Mouse (Mus musculus) lung, postnatal 4 days (tissue): Measurements from ENCODE around the gene Gm1113.

ENCODE experiments used
- DNase-seq, 2 experiments: peaks; one replicate each; pipeline ENCODE4 v3.0.0; 2021

The Gm1113 gene

DNA sequence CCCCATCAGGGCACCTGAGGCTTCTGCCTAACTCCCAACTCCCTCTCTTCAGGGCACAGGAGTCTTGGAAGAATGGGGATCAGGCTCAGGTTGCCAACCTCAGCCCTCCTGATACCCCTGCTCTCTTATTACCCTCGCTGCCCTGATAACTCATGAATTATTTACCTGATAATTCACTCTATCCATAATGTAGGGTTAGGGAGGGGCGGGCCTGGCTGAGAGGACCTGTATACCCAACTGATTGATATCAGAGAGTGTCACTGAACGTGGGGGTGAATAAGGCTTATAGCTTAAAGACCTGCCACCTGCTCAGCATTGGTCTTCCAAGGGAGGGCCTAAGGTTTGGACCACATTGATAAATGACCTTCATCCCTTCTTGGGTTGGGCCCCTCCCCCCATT lies at the start of gene Gm1113:
Gm1113 (minus strand) TSS at position 101 of the 400 bp plus-strand sequence.
- no peak for DNase-seq

DNA sequence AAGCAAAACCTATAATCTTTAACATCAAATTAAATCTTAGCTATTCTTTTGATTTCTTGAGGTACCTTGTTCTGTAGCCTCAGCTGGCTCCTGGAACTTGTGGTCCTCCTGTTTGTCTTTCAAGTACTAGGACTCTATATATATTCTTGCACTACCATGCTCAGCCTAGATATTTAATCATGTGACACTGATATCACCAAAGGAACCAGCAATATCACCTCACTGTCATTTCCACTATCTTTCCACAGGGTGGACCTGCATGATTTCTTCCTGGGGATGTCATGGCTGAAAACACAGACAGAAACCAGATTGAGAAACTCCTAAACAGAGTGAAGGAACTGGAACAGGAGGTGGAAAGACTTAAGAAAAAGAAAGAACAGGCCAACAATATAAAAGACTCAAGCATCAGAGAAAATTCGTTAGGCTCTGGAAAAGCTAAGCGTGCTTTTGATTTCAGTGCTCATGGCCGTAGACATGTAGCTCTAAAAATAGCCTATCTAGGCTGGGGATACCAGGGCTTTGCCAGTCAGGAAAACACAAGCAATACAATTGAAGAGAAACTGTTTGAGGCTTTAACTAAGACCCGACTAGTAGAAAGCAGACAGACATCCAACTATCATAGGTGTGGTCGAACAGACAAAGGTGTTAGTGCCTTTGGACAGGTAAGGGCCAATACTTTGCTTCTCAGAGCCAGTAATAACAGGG lies 46.6 kb upstream of the Gm1113 start:
- no peak for DNase-seq

DNA sequence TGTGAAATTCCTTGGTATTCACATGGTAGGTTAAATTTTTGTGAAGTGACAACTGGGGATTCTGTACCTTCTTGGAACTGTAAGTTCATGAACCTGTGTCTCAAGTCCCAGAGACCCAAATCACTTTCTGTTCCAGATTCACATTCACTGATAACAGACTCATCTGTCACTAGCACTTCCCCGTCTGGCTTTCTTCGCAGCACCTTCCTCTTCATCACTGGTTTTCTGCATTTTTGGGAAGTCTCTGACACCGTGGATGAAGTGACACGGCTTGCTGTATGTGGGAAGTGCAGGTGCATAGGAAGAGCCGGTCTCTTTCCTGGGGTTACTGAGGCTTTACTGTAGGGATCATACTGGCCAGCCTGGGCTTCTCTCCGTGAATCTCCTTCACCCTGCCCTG lies 43.5 kb upstream of the Gm1113 start:
- DNase-seq = no peak

DNA sequence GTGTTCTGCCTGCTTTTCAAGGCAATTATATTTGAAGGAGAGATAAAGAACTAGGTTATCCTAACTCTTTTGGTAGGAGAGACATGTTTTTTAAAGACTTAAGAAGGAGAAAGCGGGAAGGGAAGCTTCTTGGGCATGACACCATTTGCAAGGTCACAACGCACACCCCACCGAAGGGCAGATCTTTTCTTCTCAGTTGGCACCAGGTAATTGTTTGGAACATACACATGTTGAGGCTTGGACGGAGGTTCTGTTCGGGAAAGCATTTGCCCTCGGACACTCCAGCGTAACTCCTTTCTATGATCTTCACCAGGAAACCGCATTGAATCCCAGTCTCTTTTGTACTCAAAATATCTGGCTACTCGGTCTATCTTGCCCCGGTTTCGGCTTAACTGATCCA lies 43.0 kb upstream of the Gm1113 start:
- no peak for DNase-seq

DNA sequence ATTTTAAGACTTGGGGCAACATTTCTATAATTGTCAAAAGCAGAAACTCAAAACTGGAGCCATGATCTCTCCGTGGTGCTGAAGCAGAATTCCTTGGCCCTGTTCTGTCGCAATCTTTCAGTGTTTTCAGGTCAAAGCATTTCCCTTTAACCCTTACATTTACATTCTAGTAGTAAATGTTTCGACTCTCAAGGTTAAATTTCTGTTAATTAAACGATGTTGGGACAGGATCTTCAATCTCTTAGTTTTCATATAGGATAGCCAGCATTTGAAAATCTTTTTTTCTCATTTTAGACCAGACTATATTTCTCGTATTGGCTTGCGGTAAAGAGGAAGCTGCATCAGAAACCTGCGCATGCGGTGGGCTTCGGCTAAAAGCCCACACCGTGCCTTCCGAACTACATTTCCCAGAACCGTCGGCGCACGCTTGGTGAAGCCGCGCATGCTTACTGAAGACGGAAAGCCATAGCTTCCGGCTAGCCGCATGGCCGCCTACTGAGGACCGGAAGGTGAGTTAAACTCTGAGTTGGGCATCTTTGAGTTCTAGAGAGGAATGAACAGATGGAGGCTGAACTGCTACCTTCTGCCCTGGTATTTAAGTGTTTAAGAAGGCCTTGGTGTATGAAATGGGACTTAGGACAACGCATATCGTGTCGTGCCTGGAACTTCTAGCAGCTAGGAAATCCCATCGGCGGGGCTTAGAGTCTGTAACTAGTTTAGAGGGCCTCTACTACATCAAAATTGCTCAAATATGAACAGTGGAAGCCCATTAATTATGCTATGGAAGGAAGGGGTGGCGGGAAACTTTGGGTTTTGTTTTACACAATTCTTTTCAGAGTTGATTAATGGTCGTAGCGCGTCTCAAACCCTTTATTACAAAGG lies 41.2 kb upstream of the Gm1113 start:
- DNase-seq = peak; percentile 75 to 79

DNA sequence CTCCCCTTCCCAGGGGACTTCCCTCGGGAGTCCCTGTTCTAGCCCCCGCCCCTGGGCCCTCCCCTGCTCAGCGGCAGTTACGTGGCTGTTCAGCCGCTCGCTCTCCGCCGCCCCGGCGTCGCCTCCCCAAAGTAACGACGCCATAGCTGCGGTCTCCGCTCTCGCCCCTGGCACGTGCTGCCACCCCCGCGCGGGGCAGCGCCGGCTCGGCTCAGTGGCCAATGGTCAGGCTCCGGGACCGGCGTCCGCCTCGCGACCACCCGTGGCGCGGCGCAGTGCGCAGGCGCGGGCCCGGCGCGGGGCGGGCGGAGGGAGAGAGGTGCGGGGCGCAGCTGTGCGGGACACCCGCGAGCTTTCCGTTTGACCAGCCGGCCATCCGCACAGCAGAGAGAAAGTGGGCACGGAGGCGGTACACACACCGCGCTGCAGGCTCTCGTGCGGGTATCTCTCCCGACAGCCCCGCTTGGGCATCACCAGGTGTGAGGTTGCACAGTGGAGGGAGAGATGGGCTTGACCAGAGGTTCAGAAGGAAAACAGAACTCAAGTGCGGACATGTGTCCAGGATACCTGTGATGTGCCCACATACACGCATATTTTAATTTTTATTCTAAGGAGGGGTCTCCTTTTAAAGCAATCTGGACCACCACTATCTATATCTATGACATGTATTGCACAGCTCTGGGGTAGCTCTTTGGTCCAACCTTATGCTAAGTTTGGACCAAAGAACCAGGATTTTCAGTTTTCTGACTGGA lies 40.4 kb upstream of the Gm1113 start, which contains the start of the genes Ddx25 and Pus3:
Ddx25 (minus strand) TSS at position 272 of the 752 bp plus-strand sequence.
Pus3 (plus strand) TSS at position 339 of the 752 bp plus-strand sequence.
- DNase-seq = peak in 1 of 2 experiments; percentile 38

DNA sequence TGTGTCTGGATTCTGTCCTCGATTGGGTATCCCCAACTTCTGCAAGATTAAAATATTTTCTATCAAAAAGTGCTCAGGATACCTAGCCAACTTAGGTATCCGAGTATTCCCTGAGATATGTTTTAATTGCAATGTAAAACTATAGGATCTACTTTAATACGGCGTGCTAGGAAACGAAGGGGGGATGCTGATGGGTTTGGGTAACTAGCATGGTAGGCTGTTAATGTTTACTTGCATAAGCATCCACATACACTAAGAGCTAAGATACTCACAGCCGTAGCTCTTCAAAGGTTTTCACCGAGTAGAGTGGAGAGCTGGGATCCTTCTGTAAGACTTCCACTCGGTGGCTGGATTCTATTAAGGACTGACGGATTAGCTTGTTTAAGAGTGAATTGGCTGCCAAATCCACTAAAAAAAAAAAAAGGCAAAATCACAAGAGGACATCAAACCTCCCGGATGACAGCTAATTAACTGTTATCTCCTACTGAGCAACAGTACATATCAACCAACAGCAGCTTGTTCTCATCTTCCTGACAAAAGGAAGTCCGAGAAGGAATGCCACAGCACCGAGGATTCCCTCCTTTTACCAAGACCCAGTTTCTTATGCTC lies 38.5 kb upstream of the Gm1113 start:
- DNase-seq = no peak

DNA sequence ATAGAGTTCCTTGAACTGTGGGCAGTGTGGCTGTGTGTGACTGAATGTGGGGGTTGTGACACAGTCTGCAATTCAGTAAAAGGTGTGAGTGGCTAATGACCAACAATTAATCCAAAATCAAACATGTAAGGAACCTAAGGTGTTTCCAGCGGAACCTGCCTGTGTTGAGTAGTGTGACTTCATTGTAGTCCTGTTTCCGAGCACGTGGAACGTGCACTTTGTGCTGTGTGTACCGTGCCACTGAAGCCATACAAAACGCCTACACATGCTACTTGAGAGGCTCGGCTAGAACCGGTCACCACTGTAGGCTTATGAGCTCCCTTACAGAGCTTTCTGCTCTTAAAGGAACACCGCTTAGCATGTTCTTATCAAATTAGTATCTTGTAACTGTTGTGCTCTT lies 30.4 kb upstream of the Gm1113 start:
- no peak for DNase-seq

DNA sequence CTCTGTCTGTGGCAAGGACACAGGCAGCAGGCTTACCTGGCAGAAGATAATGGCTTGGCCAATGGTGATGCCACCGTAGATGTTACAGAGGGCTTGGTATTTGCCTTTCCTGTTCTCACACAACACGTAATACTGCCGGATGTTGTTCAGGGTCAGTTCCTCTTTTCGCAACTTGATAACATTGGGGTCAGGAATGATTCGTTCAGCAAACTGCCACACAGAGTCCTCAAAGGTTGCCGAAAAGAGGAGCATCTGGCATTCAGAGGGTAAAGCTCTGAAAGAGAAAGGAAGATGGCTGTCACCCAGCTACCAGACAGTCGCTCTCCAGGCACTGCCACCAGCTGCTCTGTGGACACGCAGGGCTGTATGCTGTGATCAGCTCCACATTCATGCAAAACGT lies 28.7 kb upstream of the Gm1113 start:
- DNase-seq = no peak

DNA sequence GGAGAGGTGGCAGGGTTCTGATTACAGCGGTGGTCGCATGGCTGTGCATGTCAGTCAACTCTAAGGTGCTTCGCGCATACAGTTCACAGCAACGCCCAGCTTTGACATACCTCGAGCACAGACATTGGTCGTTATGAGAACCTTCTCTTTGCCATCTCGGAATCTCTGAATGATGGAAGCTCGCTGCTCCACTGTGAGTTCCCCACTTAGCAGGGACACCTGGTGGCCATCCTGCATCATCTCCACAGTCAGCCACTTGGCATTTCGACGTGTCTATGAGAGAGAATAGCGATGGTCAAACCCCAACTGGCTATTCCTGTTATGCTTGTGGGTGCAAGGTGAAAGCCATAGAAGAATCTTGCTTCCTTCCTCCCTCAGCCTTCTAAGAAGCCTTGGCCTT lies 27.6 kb upstream of the Gm1113 start:
- DNase-seq = no peak

DNA sequence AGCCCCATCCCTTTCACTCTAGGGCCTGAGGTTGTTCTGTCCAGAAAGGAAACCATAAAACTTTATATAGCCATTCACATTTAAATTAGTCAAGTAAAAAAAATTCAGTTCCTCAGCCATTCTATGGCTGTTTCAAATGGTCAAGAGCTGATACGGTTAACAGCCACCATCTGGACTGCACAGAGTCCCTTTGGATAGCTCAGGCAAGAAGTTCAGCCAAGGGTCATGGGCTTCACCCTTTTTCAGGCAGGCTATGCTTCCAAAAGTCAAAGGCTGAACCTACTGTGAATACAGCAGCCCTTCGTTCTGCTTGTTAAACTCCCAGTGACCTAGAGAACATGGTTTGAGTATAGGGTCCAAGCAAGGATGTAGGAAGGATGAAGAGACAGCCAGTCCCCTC lies 26.6 kb upstream of the Gm1113 start:
- DNase-seq = no peak

DNA sequence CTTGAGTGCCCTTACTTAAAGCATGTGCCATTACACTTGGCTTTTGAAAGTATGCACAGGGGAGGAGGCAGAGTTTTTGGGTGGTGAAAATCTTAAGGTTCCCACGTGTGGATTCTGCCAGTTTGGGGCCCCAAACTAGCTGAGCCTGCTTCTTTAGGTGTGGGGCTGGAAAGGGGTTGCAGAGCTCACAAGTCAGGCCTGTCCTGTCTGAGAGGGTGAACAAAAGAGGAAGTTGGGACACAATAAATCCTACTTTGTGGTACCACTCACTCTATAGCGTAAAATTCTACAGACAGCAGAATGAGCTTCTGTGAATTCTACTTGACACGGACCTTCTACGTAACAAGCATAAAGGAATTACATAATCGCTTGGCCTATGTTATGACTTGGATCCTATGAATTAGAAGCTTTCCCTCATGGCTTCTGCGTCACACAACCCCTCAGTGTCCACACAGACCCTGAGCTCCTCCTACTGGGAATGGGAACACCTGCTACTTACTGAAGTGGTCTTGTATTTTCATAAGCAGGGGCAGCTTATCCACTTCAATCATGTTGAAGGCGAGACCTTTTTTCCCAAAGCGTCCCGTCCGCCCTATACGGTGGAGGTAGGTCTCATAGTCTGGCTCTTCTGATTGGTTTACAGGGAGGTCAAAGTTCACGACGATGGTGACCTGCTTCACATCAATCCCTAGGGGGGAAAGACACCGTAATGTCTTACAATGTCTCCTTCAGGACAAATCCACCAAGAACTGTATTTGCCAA lies 25.2 kb upstream of the Gm1113 start:
- DNase-seq = no peak

DNA sequence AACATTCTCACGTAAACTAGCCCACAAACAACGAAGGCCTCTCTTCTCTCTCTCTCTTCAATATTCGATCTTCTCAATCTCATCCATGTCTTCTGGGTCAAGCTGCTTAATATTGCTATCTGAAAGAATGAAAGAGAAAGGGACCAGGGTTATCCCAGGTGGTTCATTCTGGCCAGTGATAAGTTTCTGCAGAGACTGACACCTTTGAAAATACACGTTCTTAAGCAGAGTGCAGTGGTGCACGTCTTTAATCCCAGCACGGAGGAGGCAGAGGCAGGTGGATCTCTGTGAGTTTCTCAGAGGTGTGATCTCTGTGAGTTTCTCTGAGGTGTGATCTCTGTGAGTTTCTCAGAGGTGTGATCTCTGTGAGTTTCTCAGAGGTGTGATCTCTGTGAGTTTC lies 23.9 kb upstream of the Gm1113 start:
- DNase-seq = no peak

DNA sequence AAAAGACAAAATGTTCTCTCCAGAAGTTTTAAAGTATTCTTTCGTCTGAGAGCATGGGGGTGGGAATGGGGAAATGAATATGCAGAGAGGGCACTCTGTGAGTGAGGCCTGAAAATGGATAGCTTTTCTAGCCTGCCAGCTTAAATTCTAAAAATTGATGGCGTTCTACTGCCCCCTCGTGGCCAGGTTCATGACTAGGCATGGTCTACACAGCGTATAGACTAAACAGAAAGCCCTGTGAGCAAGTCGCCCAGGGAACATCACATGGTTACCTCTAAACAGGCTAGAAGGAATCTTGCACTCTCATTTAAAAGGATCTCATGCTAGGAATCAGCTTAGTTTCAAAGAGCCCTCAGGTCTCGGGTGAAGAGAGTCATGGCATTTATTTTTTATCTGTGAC lies 23.4 kb upstream of the Gm1113 start:
- DNase-seq = peak in 1 of 2 experiments; percentile 79

DNA sequence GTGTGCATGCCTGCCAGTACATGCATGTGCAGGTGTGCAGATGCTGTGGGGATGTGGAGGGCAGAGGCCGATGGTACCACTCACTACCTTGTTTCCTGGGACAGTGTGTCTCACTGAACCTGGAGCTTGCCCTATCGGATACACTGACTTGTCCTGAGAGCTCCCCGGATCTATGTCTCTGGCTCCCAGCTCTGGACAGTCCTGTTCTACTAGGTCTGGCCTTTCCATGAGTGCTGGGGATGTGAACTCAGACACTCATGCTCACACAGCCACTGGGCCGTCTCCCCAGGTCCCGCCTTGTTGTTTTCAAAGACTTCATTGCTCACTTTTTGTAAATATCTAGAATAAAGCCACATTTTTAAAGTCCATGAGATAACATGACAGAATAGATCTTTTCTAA lies 23.0 kb upstream of the Gm1113 start:
- DNase-seq = no peak

DNA sequence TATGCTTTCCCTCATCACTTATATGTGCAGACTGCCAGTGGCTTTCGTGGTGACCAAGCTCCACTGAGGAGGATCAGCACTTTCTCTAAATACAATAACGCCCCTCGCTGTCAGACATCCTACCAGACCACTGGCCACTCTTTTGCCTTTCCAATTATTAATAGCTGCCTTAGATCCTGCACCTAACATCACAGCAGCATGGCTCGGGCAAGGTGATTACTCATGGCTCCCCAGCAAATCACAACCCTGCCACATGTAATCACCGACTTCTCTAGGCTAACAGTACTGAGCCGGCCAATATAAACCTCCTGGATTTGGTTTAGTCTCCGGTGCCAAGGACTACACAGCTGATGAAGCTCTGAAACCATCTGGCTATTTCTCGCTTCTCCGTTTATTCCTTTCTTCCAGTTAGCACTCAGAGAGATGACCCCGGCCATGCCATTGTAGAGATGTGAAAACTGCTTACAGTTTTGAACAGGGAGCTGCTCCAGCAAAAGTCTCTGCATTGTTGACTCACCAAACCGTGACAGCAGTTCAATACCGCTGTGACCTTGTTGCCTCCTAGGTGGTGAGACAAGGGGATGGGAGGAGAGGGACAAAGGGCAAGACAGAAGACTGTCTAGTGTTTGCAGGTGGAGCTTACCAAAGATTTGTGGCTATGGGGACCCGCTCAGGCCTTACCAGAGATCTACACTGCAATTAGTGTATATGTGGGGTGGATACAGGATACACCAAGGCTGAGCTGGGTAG lies 21.1 kb upstream of the Gm1113 start:
- DNase-seq = no peak

DNA sequence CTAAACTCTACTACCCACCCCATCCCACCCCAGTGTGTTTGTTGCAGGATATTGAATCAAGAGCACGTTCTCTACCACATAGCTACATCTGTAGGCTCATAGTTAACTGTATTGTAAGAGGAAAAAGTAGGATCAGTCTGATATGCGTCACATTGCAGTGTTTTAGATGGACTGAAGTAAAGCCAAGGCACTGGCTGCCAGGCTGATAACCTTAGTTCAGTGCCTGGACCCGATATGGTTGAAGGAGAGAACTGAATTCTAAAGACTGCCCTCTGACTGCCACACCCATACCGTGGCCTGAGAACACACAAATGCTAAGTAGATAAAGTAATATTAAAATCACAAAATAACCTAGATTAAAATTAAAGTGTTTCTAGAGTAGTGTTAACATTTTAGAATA lies 17.8 kb upstream of the Gm1113 start:
- DNase-seq = no peak

DNA sequence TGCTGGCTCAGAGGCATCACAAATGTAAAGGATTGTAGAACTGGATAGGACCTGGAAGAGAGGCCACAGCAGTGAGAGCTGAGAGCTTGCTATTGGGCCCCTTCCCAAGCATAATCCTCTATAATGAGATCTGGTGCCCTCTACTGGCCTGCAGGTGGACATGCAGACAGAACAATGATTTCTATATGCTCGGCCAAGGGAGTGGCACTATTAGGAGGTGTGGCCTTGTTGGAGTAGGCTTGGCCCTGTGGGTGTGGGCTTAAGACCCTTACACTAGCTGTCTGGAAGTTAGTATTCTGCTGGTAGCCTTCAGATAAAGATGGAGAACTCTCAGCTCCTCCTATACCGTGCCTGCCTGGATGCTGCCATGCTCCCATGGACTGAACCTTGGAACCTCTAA lies 17.0 kb upstream of the Gm1113 start:
- DNase-seq = peak in 1 of 2 experiments; percentile 60

DNA sequence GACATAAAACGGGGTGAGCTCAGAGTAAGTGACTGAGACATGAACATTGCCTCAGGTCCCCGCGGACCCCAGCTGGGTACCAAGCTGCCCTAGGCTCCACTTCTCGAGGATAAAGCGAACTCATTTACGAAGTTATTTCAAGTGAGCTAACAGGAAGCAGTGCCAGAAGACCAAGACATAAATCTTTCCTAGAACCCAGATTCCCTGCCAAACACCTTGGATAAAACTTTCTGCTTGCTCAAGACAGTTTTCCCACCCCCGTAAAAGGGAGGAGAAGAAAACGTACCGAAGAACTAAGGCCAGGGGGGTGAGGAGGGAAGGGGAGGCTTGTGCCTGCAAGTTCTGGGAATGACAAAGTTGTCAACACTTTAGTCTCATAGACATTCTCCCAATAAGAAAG lies 15.2 kb upstream of the Gm1113 start:
- no peak for DNase-seq

DNA sequence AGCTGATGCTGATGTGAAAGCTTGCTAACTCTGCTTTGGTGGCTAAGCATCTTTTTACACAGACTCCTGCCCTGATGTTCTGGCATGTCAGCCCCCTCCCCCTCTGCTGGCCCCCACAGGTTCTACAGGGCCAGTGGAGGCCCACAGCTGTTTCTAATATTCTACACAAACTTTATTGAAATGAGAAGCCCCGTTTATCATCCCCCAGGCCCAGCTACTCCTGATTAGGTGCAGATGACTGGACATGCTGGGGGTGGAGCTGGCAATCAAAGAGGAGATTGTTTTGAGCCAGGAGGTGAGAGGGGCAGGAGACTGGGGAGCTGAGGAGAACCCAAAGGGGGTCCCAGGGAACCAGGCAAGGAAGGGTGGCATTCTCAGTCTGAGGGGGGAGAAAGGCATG lies 11.7 kb upstream of the Gm1113 start:
- no peak for DNase-seq

DNA sequence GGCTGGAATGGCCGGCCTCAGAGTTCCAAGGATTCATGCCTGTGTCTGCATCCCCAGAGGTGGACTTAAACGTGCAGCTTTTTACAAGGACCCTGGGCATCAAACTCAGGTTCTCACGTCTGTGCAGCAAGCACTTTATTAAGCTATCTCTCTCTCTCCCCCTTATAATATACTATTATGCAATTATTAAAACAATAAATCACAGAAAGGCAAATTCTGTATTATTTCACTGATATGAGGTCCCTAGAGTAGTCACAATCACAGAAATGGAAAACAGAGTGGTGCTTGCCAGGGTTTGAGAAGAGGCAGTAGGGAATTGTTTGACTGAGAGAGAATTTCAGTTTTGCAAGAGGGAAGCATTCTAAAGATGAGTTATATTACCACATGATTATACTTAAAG lies 11.1 kb upstream of the Gm1113 start:
- no peak for DNase-seq
